Mouse (Mus musculus): Measurements from ENCODE around the gene Shf. TPM values are rescaled to one million over a fixed set of nuclear protein-coding genes. Genes with fewer than 3 reads are reported as not detected.
"Not testable (repeated sequence)": the region's sequence is repeated elsewhere in the genome, so short reads cannot be mapped to it uniquely, and the experiment has no call there.

The Shf gene
- total RNA-seq, 2 experiments from 2014 or later, result 5.0 to 6.1 TPM

- intact Hi-C loops (cut with DNase I), result no loop called here
- no peak for DNase-seq
Observed at GRCm38 (mm10) chr2:122351931-122352329, 17.0 kb downstream of the Shf start.

GRCm38 (mm10) chr2:122351156-122351930 lies 17.6 kb downstream of the Shf start:
- intact Hi-C loops (cut with DNase I), result no loop called here
- DNase-seq, result no peak

GRCm38 (mm10) chr2:122349136-122349785 lies 19.7 kb downstream of the Shf start:
- DNase-seq, result no peak
- intact Hi-C loops (cut with DNase I), result loop anchor here (2.0 to 10.0 kb wide), 3 partner anchors 20 to 276 kb away; partner anchors contain the start of gene Shf

- peak; percentile 91 to 97 for DNase-seq
- intact Hi-C loops (cut with DNase I), result loop anchor here (1.0 to 10.0 kb wide), 5 partner anchors 20 to 276 kb away; partner anchors contain the start of gene Shf
Observed at GRCm38 (mm10) chr2:122348531-122349131, 20.3 kb downstream of the Shf start.

- DNase-seq, result no peak
- intact Hi-C loops (cut with DNase I), result loop anchor here (10.0 kb wide), 1 partner anchor 278 kb away; no protein-coding TSS in a partner anchor
Observed at GRCm38 (mm10) chr2:122347257-122347656, 21.7 kb downstream of the Shf start.

GRCm38 (mm10) chr2:122346164-122346563 lies 22.8 kb downstream of the Shf start:
- DNase-seq, result not testable (repeated sequence)
- intact Hi-C loops (cut with DNase I), result loop anchor here (10.0 kb wide), 1 partner anchor 279 kb away; no protein-coding TSS in a partner anchor

- DNase-seq, result no peak
- intact Hi-C loops (cut with DNase I), result loop anchor here (10.0 kb wide), 1 partner anchor 280 kb away; no protein-coding TSS in a partner anchor
Observed at GRCm38 (mm10) chr2:122345106-122345893, 23.7 kb downstream of the Shf start.

- intact Hi-C loops (cut with DNase I), result no loop called here
- DNase-seq, result no peak
Observed at GRCm38 (mm10) chr2:122337291-122337690, 31.7 kb downstream of the Shf start.

- DNase-seq, result no peak
Observed at GRCm38 (mm10) chr2:122334170-122334569, 34.8 kb downstream of the Shf start.

GRCm38 (mm10) chr2:122332222-122332621 lies 36.7 kb downstream of the Shf start:
- DNase-seq, result no peak
- intact Hi-C loops (cut with DNase I), result no loop called here

More at GRCm38 (mm10) chr2:122334170-122334569, 34.8 kb downstream of the Shf start:
- intact Hi-C loops (cut with DNase I), result no loop called here

- intact Hi-C loops (cut with DNase I); DNase-seq: not testable (repeated sequence)
Observed at GRCm38 (mm10) chr2:122330317-122330716, 38.6 kb downstream of the Shf start.

GRCm38 (mm10) chr2:122327986-122328385 lies 41.0 kb downstream of the Shf start:
- intact Hi-C loops (cut with DNase I), result no loop called here
- no peak for DNase-seq

GRCm38 (mm10) chr2:122325361-122325760 lies 43.6 kb downstream of the Shf start:
- no peak for DNase-seq
- intact Hi-C loops (cut with DNase I), result no loop called here

- DNase-seq, result no peak
- intact Hi-C loops (cut with DNase I), result no loop called here
Observed at GRCm38 (mm10) chr2:122324586-122324985, 44.4 kb downstream of the Shf start.

GRCm38 (mm10) chr2:122323960-122324359 lies 45.0 kb downstream of the Shf start:
- no peak for DNase-seq

GRCm38 (mm10) chr2:122317384-122317783 lies 51.6 kb downstream of the Shf start:
- intact Hi-C loops (cut with DNase I), result no loop called here
- no peak for DNase-seq

More at GRCm38 (mm10) chr2:122323960-122324359, 45.0 kb downstream of the Shf start:
- intact Hi-C loops (cut with DNase I), result no loop called here

GRCm38 (mm10) chr2:122315372-122315771 lies 53.6 kb downstream of the Shf start, which contains the start of gene Duox1:
Gene Duox1, plus strand, starts transcription at chr2:122315672.
- no peak for DNase-seq
- intact Hi-C loops (cut with DNase I), result no loop called here

- intact Hi-C loops (cut with DNase I), result no loop called here
- DNase-seq, result no peak
Observed at GRCm38 (mm10) chr2:122313536-122313935, 55.4 kb downstream of the Shf start, which contains the start of gene Duoxa1. Gene Duoxa1, minus strand, starts transcription at chr2:122313730.

GRCm38 (mm10) chr2:122312722-122313417 lies 56.1 kb downstream of the Shf start:
- intact Hi-C loops (cut with DNase I), result no loop called here

More at GRCm38 (mm10) chr2:122312722-122313417, 56.1 kb downstream of the Shf start:
- peak; percentile 62 to 77 for DNase-seq
